Mouse (Mus musculus) thymus, postnatal 25 days (tissue): ENCODE measurements around the gene Fshb.

Source experiments
- DNase-seq: peaks from one replicate; pipeline ENCODE4 v3.0.0; 2022

Gene Fshb

DNA sequence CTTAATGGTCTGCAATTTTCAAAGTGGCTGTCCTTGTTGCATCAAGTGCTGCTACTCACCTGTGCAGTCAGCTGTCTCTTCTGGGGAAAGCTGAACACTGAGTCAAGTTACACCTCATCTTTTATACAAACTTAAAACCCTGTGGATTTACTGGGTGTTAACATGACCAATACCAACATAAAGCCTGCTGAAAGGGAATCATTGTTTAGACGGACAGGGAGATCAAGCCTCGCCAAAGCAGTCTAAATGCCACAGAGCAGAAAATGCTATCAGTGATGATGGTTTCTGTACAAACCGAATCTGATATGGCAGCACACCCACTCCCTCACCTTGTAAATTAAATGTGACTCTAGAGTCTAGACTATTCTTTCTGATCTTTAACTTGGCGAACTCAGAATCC, at the start of gene Fshb:
TSS of gene Fshb (minus strand) at position 101 of the 400 bp plus-strand sequence.
- DNase-seq: no peak

DNA sequence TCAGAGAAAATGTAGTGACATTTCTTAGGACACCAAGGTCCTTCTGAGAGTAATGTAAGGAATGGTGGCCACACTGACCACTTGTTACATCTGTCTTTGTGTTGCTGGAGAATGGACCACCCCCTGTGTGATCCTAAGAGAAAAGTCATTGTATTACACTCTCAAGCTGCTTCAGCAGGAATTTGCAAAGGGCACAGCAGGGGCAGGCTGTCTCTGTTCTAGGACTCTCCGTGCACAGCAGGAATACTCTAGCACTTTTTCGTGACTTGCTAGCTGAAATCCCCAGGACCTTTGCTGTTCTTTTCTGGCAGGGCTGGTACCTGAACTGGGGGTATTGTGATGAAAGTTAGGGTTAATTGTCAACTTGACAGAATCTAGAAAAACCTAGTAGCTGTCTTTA, 24.8 kb upstream of the Fshb start:
- DNase-seq: no peak

DNA sequence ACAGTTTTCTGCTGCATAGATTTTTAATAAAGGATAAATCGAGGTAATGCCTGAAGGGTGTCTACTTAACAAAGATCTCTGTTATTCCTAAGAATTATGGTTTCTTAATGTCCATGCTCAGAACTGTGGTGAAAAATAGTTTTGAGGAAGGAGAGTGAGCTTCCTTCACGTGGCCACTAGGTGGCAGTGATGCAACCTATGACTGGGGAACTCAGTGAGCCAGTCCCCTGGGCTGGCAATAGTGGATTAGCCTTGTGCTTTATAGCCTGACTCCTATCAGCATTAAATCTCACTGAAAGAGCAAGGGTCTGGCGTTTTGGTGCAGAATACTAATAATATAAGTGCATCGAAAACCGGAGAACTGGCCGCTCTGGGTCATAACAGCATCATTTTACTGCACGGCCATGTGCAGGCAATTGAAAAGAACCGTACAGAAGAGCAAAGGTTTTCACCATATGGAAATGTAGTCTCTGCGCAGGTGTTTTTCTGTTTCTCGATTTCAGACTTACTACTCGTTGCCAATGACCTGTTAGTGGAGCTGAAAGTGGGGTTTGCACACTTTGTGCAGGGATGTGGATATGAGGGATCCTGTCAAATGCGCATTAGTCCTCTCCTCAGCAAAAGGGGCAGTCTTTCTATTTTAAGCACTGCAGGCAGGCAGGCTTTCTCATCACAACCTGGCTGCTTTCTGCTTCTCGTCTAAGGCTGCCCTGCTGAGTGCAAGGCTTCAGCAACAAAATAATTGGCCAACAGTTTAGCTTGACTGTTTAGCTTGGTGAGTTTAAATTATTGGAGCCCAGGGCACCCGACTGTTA, 23.8 kb upstream of the Fshb start:
- DNase-seq: no peak

DNA sequence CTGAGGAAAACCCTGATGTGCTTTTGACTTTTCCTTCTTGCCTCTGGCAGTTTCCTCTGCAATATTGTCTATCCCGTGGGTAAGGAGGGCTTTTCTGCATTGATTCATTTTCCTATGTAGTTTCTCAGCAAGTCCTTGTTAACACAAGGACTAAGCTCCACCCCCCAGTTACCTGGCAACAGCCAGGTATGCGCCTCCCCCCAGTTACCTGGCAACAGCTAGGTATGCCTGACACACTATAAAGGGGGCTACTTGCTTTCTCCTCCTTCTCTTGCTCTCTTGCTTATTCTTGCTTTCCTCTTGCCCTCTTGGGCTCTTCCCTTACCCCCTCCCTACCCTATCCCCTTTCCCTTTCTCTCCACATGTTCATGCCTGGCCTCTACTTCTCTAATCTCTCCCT, 3.8 kb upstream of the Fshb start:
- no peak for DNase-seq

DNA sequence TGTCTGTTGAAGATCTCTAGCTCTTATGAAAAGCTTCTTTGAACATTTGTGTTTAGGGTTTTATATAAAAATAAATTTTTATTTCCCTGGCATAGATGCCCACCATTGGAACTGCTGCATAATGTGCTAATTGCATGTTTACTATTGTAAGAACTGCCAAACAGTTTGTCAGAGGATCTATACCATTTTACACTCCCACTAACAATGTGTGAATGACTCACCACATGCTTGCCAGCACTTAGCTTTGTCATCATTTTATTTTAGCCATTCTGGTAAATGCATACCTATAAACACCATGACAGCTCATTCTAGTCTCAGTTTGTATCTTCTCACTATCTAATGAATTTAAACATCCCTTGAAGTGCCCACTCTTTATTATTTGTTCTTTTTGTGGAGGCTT, 13.5 kb downstream of the Fshb start:
- DNase-seq: no peak

DNA sequence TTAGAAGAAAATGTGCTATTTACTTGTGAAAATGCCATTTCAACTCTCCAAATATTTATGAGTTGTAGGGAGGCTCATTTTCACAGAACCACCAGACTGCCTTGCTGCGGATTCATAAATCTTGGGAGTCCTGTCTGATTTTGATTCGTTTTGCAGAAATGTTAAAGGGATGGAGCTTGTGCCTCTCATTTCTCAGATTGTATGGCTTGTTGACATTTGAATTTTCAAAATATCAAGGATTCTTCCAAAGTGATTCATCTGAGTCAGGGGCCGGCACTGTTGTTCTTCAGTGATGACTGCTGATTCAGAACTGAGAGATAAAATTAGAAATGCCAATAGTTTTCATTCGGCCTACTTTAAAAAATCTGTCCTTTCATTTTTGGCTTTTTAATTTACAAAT, 18.6 kb downstream of the Fshb start:
- DNase-seq: no peak

DNA sequence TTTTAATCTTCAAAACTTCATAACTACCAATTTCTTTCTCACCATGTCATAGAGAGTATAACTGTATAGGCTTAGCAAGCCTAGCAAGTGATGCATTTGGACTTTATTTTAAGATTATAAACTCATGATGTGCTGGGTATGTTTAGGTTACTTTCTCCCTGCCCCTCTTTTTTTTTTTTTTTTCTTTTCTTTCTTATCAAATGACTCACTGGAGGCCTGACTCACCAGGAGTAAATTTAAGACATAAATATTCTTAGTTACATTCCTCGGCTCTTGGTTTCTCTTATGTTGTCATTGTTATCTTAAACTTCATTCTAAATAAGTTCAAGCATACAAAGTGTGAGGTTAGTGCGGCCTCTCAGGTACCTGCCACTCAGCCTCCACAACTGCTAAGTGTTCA, 23.5 kb downstream of the Fshb start:
- DNase-seq: no peak

DNA sequence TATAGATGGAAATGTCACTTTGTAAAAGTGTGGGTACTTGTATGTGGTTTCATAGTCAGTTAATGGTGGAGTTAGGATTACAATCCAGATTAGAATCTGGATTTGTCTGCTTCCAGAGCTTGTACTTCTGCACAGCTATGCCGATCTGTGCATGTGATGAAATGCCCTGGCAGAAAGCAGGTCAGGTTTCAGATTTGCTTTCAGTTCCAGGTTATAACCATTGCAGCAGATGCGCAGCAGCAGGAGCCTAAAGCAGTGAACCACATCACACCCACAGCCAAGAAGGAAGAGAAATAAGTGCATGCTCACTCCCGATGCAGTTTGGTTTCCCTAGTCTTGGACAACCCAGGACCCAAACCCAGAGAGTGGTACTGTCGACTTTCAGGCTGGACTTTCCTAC, 34.8 kb downstream of the Fshb start:
- DNase-seq: no peak

DNA sequence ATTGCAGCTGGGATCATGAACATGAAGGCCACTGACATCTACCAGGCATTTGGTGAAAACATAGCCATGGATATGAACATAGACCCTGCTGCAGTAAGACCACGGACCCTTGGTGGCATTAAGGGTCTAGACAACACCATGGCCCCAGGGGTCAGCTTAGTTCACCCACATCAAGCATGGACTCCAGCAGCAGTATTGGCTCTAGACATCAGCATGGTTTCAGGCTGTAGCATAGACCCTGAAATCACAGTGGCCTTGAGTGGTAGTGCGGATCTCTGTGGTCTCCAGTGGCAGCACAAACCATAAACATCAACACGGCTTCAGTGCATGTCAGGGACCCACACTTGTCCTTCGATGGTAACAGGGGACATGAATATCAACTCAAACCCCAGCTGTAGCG, 36.7 kb downstream of the Fshb start:
- DNase-seq: no peak

DNA sequence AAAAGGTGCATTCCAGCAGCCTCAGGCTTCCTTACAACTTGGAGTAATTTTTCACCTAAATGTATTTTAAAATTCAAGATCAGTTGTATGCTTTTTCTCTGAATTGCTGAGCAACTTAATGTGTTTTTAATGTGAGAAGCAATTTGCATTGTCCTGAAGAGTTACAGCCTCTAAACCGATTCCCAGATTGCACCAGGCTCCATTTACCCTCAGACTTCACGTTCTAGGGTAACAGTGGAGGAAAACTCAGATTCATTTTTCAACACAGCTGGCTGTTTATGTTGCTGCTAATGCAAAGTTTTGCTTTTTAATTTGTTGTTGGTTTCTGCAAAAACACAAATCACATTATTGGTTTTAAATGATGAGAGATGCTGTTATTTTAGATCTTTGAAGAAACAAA, 40.1 kb downstream of the Fshb start:
- DNase-seq: no peak

DNA sequence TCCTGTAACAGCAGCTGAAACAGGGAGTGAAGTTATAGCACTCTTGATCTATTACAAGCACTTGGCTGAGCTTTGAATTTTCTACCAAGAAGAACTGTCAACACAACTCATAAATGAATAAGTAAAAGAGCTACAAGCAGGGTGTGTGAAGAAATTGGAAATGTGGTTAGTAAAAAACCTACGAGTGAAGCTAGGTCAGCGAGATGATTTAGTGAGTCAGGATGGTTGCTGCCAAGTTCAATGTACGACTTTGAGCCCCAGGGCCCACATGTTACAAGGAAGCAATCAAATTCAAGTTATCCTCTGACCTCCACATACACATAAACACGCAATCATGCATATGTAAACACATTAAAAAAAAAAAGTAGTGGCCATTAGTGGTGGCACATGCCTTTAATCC, 46.3 kb downstream of the Fshb start:
- no peak for DNase-seq

DNA sequence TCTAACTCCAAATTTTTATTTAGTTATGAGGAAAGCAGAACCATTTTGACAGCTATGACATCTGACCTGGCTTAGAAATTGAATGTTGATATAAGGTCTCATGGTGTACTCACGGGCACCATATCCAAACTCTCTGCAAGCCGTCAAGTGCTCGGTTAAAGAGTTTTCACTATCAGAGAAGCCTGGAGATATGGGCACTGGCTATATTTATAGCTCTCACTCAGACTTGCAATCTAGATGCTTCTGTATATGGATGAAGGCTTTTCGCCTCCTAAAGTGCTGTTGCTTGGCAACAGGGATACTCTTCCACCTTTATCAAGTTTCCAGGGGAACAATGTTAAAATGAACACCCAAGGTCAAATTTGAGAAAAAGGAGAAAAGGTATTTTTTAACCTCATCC, 47.1 kb downstream of the Fshb start:
- no peak for DNase-seq

DNA sequence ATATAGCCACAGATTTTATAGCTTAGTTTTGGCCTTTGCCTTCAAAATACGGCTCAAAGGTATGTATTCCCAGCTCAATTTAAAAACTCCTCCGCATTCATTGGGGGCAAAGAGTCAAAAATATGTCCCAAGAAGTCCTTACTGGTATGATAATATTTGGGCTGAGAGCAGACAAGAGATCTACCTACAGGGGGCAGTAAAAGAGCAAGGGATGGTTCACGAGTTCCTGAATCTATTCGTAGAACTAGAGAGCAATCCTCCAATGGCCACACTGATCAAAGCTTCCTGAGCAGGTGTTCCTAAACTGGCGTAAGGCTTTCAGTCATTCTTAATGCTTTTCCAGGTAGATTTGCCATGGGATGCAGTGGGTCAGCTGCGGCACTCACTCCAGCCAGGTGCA, 49.3 kb downstream of the Fshb start:
- DNase-seq: no peak

DNA sequence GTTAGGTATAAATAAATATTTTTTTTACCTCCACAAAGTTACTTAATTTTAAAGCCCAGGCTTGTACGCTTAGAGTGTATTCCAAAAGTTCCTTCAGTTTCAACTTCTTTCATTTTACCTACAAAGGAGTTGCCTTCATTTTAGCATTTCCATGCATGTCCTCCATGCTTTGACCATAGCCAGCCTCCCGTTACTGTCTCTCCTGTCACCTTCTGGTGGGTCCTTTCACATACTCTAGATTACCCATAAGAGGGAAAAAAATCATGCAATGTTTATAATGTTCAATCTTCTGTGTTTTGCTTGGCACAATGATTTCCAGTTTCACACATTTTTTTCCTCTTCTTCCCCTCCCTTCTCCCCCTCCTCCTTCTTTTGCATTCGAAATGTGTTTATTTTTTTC, 53.1 kb downstream of the Fshb start:
- no peak for DNase-seq
